Mouse (Mus musculus) E14TG2a.4 (cell line): ENCODE measurements around the gene Tnfsf10.

Experiments
- CTCF ChIP-seq: conservative IDR thresholded peaks from 2 replicates; pipeline ENCODE4 v1.5.1; 2014; ENCODE audit warnings: low read length
- NANOG ChIP-seq: IDR thresholded peaks from 2 replicates; pipeline ENCODE4 v1.6.1; 2014; ENCODE audit warnings: borderline replicate concordance, low read length, mixed read lengths

GRCm38 (mm10) chr3:27280280-27280749 is 36.5 kb upstream of the Tnfsf10 start:
- TF ChIP-seq CTCF (no peak), NANOG (no peak)
